Mouse (Mus musculus) ES-Bruce4 (cell line): ENCODE measurements around the gene Smarcad1. TPM values are rescaled to one million over a fixed set of nuclear protein-coding genes. Genes with fewer than 3 reads are reported as not detected.
"Not testable (repeated sequence)": the region's sequence is repeated elsewhere in the genome, so short reads cannot be mapped to it uniquely, and the experiment has no call there.

Source experiments
- H3K27ac ChIP-seq: 2 replicates; pipeline ENCODE4 v1.5.1; 2012; ENCODE audit warnings: low read length, inconsistent platforms; ENCODE audit not compliant: insufficient read depth
- H3K27me3 ChIP-seq: 2 replicates; pipeline ENCODE4 v1.6.1; 2012; ENCODE audit warnings: mild to moderate bottlenecking, low read length, inconsistent platforms; ENCODE audit not compliant: control insufficient read depth, poor library complexity, insufficient read depth, severe bottlenecking
- H3K36me3 ChIP-seq: 2 replicates; pipeline ENCODE4 v1.6.1; 2012; ENCODE audit warnings: inconsistent platforms, mild to moderate bottlenecking, low read length, moderate library complexity; ENCODE audit not compliant: control insufficient read depth, poor library complexity, insufficient read depth, severe bottlenecking
- H3K4me1 ChIP-seq: one replicate; pipeline ENCODE4 v1.8.1; 2011; ENCODE audit warnings: low read length; ENCODE audit not compliant: control insufficient read depth, insufficient read depth
- H3K4me3 ChIP-seq: 2 replicates; pipeline ENCODE4 v1.5.1; 2011; ENCODE audit warnings: low read depth, mild to moderate bottlenecking, low read length
- H3K9ac ChIP-seq: 2 replicates; pipeline ENCODE4 v1.6.1; 2012; ENCODE audit warnings: low read depth, mild to moderate bottlenecking, inconsistent platforms; ENCODE audit not compliant: poor library complexity, severe bottlenecking
- H3K9me3 ChIP-seq: replicated peaks from 2 replicates; pipeline ENCODE4 v1.6.1; 2012; ENCODE audit warnings: mild to moderate bottlenecking, low read length, inconsistent platforms; ENCODE audit not compliant: control insufficient read depth, poor library complexity, insufficient read depth, severe bottlenecking
- CTCF ChIP-seq: IDR thresholded peaks from one replicate; pipeline ENCODE4 v1.8.1; 2011; ENCODE audit warnings: low read depth, low read length
- EP300 ChIP-seq: IDR thresholded peaks from 2 replicates; pipeline ENCODE4 v1.6.1; 2011; ENCODE audit warnings: low read depth, low read length; ENCODE audit not compliant: insufficient read depth
- POLR2A ChIP-seq: IDR thresholded peaks from one replicate; pipeline ENCODE4 v1.8.1; 2011; ENCODE audit warnings: low read length; ENCODE audit not compliant: insufficient read depth
- polyA plus RNA-seq: library from polyadenylated mRNA; stranded (reverse); fragments of >200 nt; gene quantifications from 2 replicates; pipeline ENCODE4 v1.2.4, GENCODE M21; 2011; ENCODE audit warnings: low read depth; ENCODE audit not compliant: missing spikeins, insufficient read depth, insufficient read length

Gene Smarcad1
- polyA plus RNA-seq, 1 experiment = 139 TPM

- Histone ChIP-seq H3K36me3 (peaks cover 81% of the 10 kb centered on the region), H3K4me3 (no peak overlapping the region), H3K27me3 (no peaks in the 10 kb centered on the region), H3K4me1 (no peaks in the 10 kb centered on the region), H3K9me3 (no peaks in the 10 kb centered on the region), H3K27ac (no peak overlapping the region), H3K9ac (no peak overlapping the region)
- TF ChIP-seq CTCF = no peak
- TF ChIP-seq POLR2A = no peak
- no peak for TF ChIP-seq EP300
These were observed 6.7 kb downstream of the Smarcad1 start for GRCm38 (mm10) chr6:65049100-65049499.

- Histone ChIP-seq H3K27me3 (no peaks in the 10 kb centered on the region), H3K36me3 (peaks cover 64% of the 10 kb centered on the region), H3K27ac (peak overlapping the region; percentile 96), H3K9me3 (no peaks in the 10 kb centered on the region), H3K4me1 (peaks cover 6% of the 10 kb centered on the region), H3K9ac (no peak overlapping the region), H3K4me3 (no peak overlapping the region)
- TF ChIP-seq EP300 (no peak), CTCF (no peak), POLR2A (no peak)
These were observed 14.2 kb downstream of the Smarcad1 start for GRCm38 (mm10) chr6:65056620-65057019.

GRCm38 (mm10) chr6:65057137-65057536, 14.8 kb downstream of the Smarcad1 start:
- H3K36me3 ChIP-seq = peaks cover 61% of the 10 kb centered on the region
- TF ChIP-seq CTCF = peak; percentile 6

GRCm38 (mm10) chr6:65061049-65061448, 18.7 kb downstream of the Smarcad1 start:
- Histone ChIP-seq H3K9ac (no peak overlapping the region), H3K27me3 (no peaks in the 10 kb centered on the region), H3K4me1 (peaks cover 6% of the 10 kb centered on the region), H3K27ac (peak overlapping the region; percentile 98), H3K9me3 (peaks cover 1% of the 10 kb centered on the region; the same call in 1 of the 2 replicates), H3K4me3 (no peak overlapping the region), H3K36me3 (peaks cover 48% of the 10 kb centered on the region)
- TF ChIP-seq EP300 (peak; percentile 98), CTCF (no peak)

More at GRCm38 (mm10) chr6:65057137-65057536, 14.8 kb downstream of the Smarcad1 start:
- H3K4me1 ChIP-seq, H3K9ac ChIP-seq, H3K9me3 ChIP-seq, H3K27me3 ChIP-seq, H3K4me3 ChIP-seq: not testable (repeated sequence)
- peak overlapping the region; percentile 96; the same call in 1 of the 2 replicates for H3K27ac ChIP-seq

- Histone ChIP-seq H3K4me1 (no peaks in the 10 kb centered on the region), H3K9ac (no peak overlapping the region), H3K36me3 (peaks cover 64% of the 10 kb centered on the region), H3K4me3 (no peak overlapping the region), H3K9me3 (peaks cover 17% of the 10 kb centered on the region), H3K27me3 (no peaks in the 10 kb centered on the region), H3K27ac (peak overlapping the region; percentile 39; the same call in 1 of the 2 replicates)
- no peak for TF ChIP-seq EP300
- TF ChIP-seq POLR2A = no peak
- no peak for TF ChIP-seq CTCF
These were observed 32.8 kb downstream of the Smarcad1 start for GRCm38 (mm10) chr6:65075201-65075600.

- Histone ChIP-seq H3K4me1 (peaks cover 1% of the 10 kb centered on the region), H3K4me3 (no peak overlapping the region), H3K36me3 (peaks cover 45% of the 10 kb centered on the region), H3K9me3 (no peaks in the 10 kb centered on the region), H3K9ac (no peak overlapping the region), H3K27me3 (no peaks in the 10 kb centered on the region), H3K27ac (no peak overlapping the region)
- no peak for TF ChIP-seq POLR2A
- peak; percentile 3 for TF ChIP-seq CTCF
- no peak for TF ChIP-seq EP300
These were observed 36.8 kb downstream of the Smarcad1 start for GRCm38 (mm10) chr6:65079139-65079538.
